Mouse (Mus musculus): ENCODE measurements around the gene Kctd15. TPM values are rescaled to one million over a fixed set of nuclear protein-coding genes. Genes with fewer than 3 reads are reported as not detected.

The Kctd15 gene
- 19.4 and 22.7 TPM in 2 replicates for polyA plus RNA-seq (2014; fragmentation: Nextera tagmentation; extraction: Ambion mirVana)

GRCm38 (mm10) chr7:34656632-34657031 lies at the start of gene Kctd15:
TSS of gene Kctd15 (minus strand) at chr7:34656732.
- Histone ChIP-seq H3K27ac (ENCODE audit: low read depth, low read length) (peak within 1 kb of the TSS; percentile 99), H3K9me3 (ENCODE audit: control insufficient read depth, low read length) (no peaks in the 10 kb centered on the region), H3K27me3 (ENCODE audit: control insufficient read depth, insufficient read depth, low read length) (no peaks in the 10 kb centered on the region), H3K4me1 (ENCODE audit: control insufficient read depth, insufficient read depth, low read length) (peaks cover 16% of the 10 kb centered on the region), H3K36me3 (ENCODE audit: control insufficient read depth, insufficient read depth, low read length) (no peaks in the 10 kb centered on the region), H3K9ac (ENCODE audit: low read length) (peak within 1 kb of the TSS; percentile 98), H3K4me3 (ENCODE audit: low read depth, low read length) (peak within 1 kb of the TSS; percentile 88), H3K4me2 (ENCODE audit: low read depth) (peak within 1 kb of the TSS; percentile 88)
- 81% methylated on average over 5 of the region's 5 CpGs for WGBS
- no peak for DNase-seq (ENCODE audit: low spot score)
- no peak for ATAC-seq (ENCODE audit: insufficient read depth, low FRiP score, low TSS enrichment)

- H3K27ac ChIP-seq (ENCODE audit: low read depth, low read length) = no peak overlapping the region
These were observed 47.9 kb upstream of the Kctd15 start for GRCm38 (mm10) chr7:34704401-34704800.

GRCm38 (mm10) chr7:34703437-34703836 lies 46.9 kb upstream of the Kctd15 start:
- 55% methylated on average over 4 of the region's 4 CpGs for WGBS
- no peak overlapping the region for H3K9ac ChIP-seq (ENCODE audit: low read length)
- H3K27me3 ChIP-seq (ENCODE audit: control insufficient read depth, insufficient read depth, low read length) = no peaks in the 10 kb centered on the region
- no peak overlapping the region for H3K4me2 ChIP-seq (ENCODE audit: low read depth)
- no peaks in the 10 kb centered on the region for H3K36me3 ChIP-seq (ENCODE audit: control insufficient read depth, insufficient read depth, low read length)
- DNase-seq (ENCODE audit: low spot score) (no peak), ATAC-seq (ENCODE audit: insufficient read depth, low FRiP score, low TSS enrichment) (no peak)
- 0 out of 2 replicates have a peak, but pooled peaks cover 3% of the 10 kb centered on the region for H3K4me1 ChIP-seq (ENCODE audit: control insufficient read depth, insufficient read depth, low read length)
- H3K27ac ChIP-seq (ENCODE audit: low read depth, low read length) = no peak overlapping the region
- H3K4me3 ChIP-seq (ENCODE audit: low read depth, low read length) = no peak overlapping the region
- H3K9me3 ChIP-seq (ENCODE audit: control insufficient read depth, low read length) = no peaks in the 10 kb centered on the region

More at GRCm38 (mm10) chr7:34704401-34704800, 47.9 kb upstream of the Kctd15 start:
- Histone ChIP-seq H3K4me2 (ENCODE audit: low read depth) (no peak overlapping the region), H3K9ac (ENCODE audit: low read length) (no peak overlapping the region), H3K27me3 (ENCODE audit: control insufficient read depth, insufficient read depth, low read length) (no peaks in the 10 kb centered on the region), H3K9me3 (ENCODE audit: control insufficient read depth, low read length) (no peaks in the 10 kb centered on the region), H3K4me1 (ENCODE audit: control insufficient read depth, insufficient read depth, low read length) (no peaks in the 10 kb centered on the region), H3K4me3 (ENCODE audit: low read depth, low read length) (no peak overlapping the region), H3K36me3 (ENCODE audit: control insufficient read depth, insufficient read depth, low read length) (no peaks in the 10 kb centered on the region)
- ATAC-seq (ENCODE audit: insufficient read depth, low FRiP score, low TSS enrichment) (no peak), DNase-seq (ENCODE audit: low spot score) (no peak)
- 48% methylated on average over 4 of the region's 4 CpGs for whole genome bisulfite sequencing

- peak; percentile 48 for DNase-seq (ENCODE audit: low spot score)
- Histone ChIP-seq H3K36me3 (ENCODE audit: control insufficient read depth, insufficient read depth, low read length) (no peaks in the 10 kb centered on the region), H3K4me2 (ENCODE audit: low read depth) (no peak overlapping the region), H3K4me3 (ENCODE audit: low read depth, low read length) (no peak overlapping the region), H3K27me3 (ENCODE audit: control insufficient read depth, insufficient read depth, low read length) (no peaks in the 10 kb centered on the region), H3K9ac (ENCODE audit: low read length) (no peak overlapping the region), H3K4me1 (ENCODE audit: control insufficient read depth, insufficient read depth, low read length) (0 out of 2 replicates have a peak, but pooled peaks cover 3% of the 10 kb centered on the region), H3K9me3 (ENCODE audit: control insufficient read depth, low read length) (no peaks in the 10 kb centered on the region), H3K27ac (ENCODE audit: low read depth, low read length) (no peak overlapping the region)
- 19% methylated on average over 11 of the region's 11 CpGs for WGBS
- ATAC-seq (ENCODE audit: insufficient read depth, low FRiP score, low TSS enrichment) = no peak
These were observed 46.3 kb upstream of the Kctd15 start for GRCm38 (mm10) chr7:34702718-34703351.

GRCm38 (mm10) chr7:34699888-34700287 lies 43.4 kb upstream of the Kctd15 start:
- DNase-seq (ENCODE audit: low spot score) (no peak), ATAC-seq (ENCODE audit: insufficient read depth, low FRiP score, low TSS enrichment) (no peak)
- H3K4me2 ChIP-seq (ENCODE audit: low read depth) = no peak overlapping the region
- 0 out of 2 replicates have a peak, but pooled peaks cover 6% of the 10 kb centered on the region for H3K4me1 ChIP-seq (ENCODE audit: control insufficient read depth, insufficient read depth, low read length)
- H3K9me3 ChIP-seq (ENCODE audit: control insufficient read depth, low read length) = no peaks in the 10 kb centered on the region
- no peak overlapping the region for H3K9ac ChIP-seq (ENCODE audit: low read length)
- WGBS = 75% methylated on average over 3 of the region's 3 CpGs
- H3K4me3 ChIP-seq (ENCODE audit: low read depth, low read length) = no peak overlapping the region
- no peaks in the 10 kb centered on the region for H3K36me3 ChIP-seq (ENCODE audit: control insufficient read depth, insufficient read depth, low read length)
- H3K27me3 ChIP-seq (ENCODE audit: control insufficient read depth, insufficient read depth, low read length) = no peaks in the 10 kb centered on the region
- no peak overlapping the region for H3K27ac ChIP-seq (ENCODE audit: low read depth, low read length)

GRCm38 (mm10) chr7:34698221-34698620 lies 41.7 kb upstream of the Kctd15 start:
- H3K9me3 ChIP-seq (ENCODE audit: control insufficient read depth, low read length) = no peaks in the 10 kb centered on the region
- H3K4me3 ChIP-seq (ENCODE audit: low read depth, low read length) = no peak overlapping the region
- H3K4me2 ChIP-seq (ENCODE audit: low read depth) = no peak overlapping the region
- H3K27me3 ChIP-seq (ENCODE audit: control insufficient read depth, insufficient read depth, low read length) = no peaks in the 10 kb centered on the region
- no peak overlapping the region for H3K9ac ChIP-seq (ENCODE audit: low read length)
- H3K27ac ChIP-seq (ENCODE audit: low read depth, low read length) = no peak overlapping the region
- ATAC-seq (ENCODE audit: insufficient read depth, low FRiP score, low TSS enrichment) (no peak), DNase-seq (ENCODE audit: low spot score) (no peak)
- H3K4me1 ChIP-seq (ENCODE audit: control insufficient read depth, insufficient read depth, low read length) = 0 out of 2 replicates have a peak, but pooled peaks cover 8% of the 10 kb centered on the region
- WGBS = 57% methylated on average over 9 of the region's 9 CpGs
- no peaks in the 10 kb centered on the region for H3K36me3 ChIP-seq (ENCODE audit: control insufficient read depth, insufficient read depth, low read length)

- H3K27ac ChIP-seq (ENCODE audit: low read depth, low read length) = no peak overlapping the region; the same call in 1 of the 2 replicates
- no peak for ATAC-seq (ENCODE audit: insufficient read depth, low FRiP score, low TSS enrichment)
These were observed 39.6 kb upstream of the Kctd15 start for GRCm38 (mm10) chr7:34696086-34696485.

GRCm38 (mm10) chr7:34694898-34695297 lies 38.4 kb upstream of the Kctd15 start:
- 65% methylated on average over 9 of the region's 9 CpGs for WGBS
- Histone ChIP-seq H3K36me3 (ENCODE audit: control insufficient read depth, insufficient read depth, low read length) (no peaks in the 10 kb centered on the region), H3K4me3 (ENCODE audit: low read depth, low read length) (no peak overlapping the region), H3K27ac (ENCODE audit: low read depth, low read length) (peak overlapping the region; percentile 46), H3K27me3 (ENCODE audit: control insufficient read depth, insufficient read depth, low read length) (no peaks in the 10 kb centered on the region), H3K9me3 (ENCODE audit: control insufficient read depth, low read length) (no peaks in the 10 kb centered on the region), H3K4me2 (ENCODE audit: low read depth) (no peak overlapping the region), H3K4me1 (ENCODE audit: control insufficient read depth, insufficient read depth, low read length) (peaks cover 17% of the 10 kb centered on the region), H3K9ac (ENCODE audit: low read length) (no peak overlapping the region)
- ATAC-seq (ENCODE audit: insufficient read depth, low FRiP score, low TSS enrichment) = no peak; the same call in 1 of the 2 replicates
- no peak for DNase-seq (ENCODE audit: low spot score)

More at GRCm38 (mm10) chr7:34696086-34696485, 39.6 kb upstream of the Kctd15 start:
- Histone ChIP-seq H3K9me3 (ENCODE audit: control insufficient read depth, low read length) (no peaks in the 10 kb centered on the region), H3K36me3 (ENCODE audit: control insufficient read depth, insufficient read depth, low read length) (no peaks in the 10 kb centered on the region), H3K4me2 (ENCODE audit: low read depth) (no peak overlapping the region), H3K27me3 (ENCODE audit: control insufficient read depth, insufficient read depth, low read length) (no peaks in the 10 kb centered on the region), H3K4me1 (ENCODE audit: control insufficient read depth, insufficient read depth, low read length) (peaks cover 10% of the 10 kb centered on the region), H3K9ac (ENCODE audit: low read length) (no peak overlapping the region), H3K4me3 (ENCODE audit: low read depth, low read length) (no peak overlapping the region)
- DNase-seq (ENCODE audit: low spot score) = no peak
- WGBS = 63% methylated on average over 9 of the region's 9 CpGs

GRCm38 (mm10) chr7:34693916-34694315 lies 37.4 kb upstream of the Kctd15 start:
- H3K4me1 ChIP-seq (ENCODE audit: control insufficient read depth, insufficient read depth, low read length) = peaks cover 17% of the 10 kb centered on the region
- no peaks in the 10 kb centered on the region for H3K27me3 ChIP-seq (ENCODE audit: control insufficient read depth, insufficient read depth, low read length)
- 0 out of 2 replicates have a peak overlapping the region, but pooled peaks have one; percentile 50 for H3K27ac ChIP-seq (ENCODE audit: low read depth, low read length)
- DNase-seq (ENCODE audit: low spot score) (no peak), ATAC-seq (ENCODE audit: insufficient read depth, low FRiP score, low TSS enrichment) (no peak)
- no peak overlapping the region for H3K4me3 ChIP-seq (ENCODE audit: low read depth, low read length)
- H3K9ac ChIP-seq (ENCODE audit: low read length) = no peak overlapping the region
- H3K36me3 ChIP-seq (ENCODE audit: control insufficient read depth, insufficient read depth, low read length) = no peaks in the 10 kb centered on the region
- WGBS = 95% methylated on average over 13 of the region's 13 CpGs
- no peak overlapping the region for H3K4me2 ChIP-seq (ENCODE audit: low read depth)
- no peaks in the 10 kb centered on the region for H3K9me3 ChIP-seq (ENCODE audit: control insufficient read depth, low read length)

Data from neural tube, embryonic 11.5 days (tissue).